Mouse (Mus musculus): ENCODE data around the gene Brix1.

- no peak for TF ChIP-seq POLR2A (IDR thresholded peaks at IDR 0.05; ENCODE audit: low read depth, low read length)
- TF ChIP-seq CTCF (IDR thresholded peaks at IDR 0.05; ENCODE audit: extremely low read depth, insufficient read length, insufficient replicate concordance, low read depth, low read length): no peak
Observed at GRCm38 (mm10) chr15:10499593-10499992, 13.8 kb upstream of the Brix1 start.
